Mouse (Mus musculus) embryo, embryonic 11.5 days (tissue): ENCODE measurements around the gene Ccnd3.
"Not testable (repeated sequence)": the region's sequence is repeated elsewhere in the genome, so short reads cannot be mapped to it uniquely, and the experiment has no call there.

Source experiments
- DNase-seq: peaks from one replicate; pipeline ENCODE4 v3.0.0-alpha.2; 2012; ENCODE audit warnings: low read depth, low spot score

Gene Ccnd3

DNA sequence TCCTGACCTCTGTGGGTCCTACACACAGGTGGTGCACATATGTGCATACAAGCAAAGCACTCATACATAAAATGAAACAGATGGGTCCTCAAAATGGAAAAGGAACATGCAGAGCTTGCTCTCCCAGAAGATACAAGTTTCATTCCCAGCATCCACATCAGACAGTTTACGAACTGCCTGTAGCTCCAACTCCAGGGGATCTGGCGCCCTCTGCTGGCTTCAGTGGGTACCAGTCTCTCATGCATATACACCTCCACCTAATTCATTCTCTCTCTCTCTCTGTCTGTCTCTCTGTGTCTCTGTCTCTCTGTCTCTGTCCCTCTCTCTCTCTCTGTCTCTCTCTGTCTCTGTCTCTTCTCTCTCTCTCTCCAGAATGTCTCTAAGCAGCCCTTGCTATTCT, 22.4 kb upstream of the Ccnd3 start:
- no peak for DNase-seq

DNA sequence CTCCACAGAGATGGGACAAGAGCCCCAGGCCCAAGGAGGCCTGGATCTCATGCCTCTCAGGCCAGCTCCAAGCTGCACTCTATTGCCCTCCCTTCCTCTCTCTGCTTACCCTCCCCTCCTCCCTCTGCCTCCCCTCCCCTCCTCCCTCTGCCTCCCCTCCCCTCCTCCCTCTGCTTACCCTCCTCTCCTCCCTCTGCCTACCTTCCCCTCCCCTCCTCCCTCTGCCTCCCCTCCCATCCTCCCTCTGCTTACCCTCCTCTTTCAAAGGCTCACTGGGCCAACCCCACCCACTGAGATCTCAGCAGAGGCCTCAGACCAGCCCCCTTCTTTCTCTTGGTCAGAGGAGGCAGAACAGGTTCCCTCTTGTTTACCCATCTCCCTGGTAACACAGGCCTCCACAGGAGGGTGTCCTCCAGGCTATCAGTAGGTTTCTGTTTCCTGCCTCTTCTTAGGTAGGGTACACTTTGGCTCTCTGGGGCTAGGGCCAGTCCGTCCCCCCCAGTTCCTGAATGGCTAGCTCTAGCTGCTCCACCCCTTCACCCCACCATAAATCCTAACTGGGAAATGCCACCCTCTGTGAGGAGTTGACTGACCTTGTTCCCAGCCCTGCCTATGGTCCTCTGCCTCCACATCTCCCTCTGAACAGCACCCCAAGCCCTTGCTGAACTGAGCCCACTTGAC, 20.5 kb upstream of the Ccnd3 start:
- no peak for DNase-seq

DNA sequence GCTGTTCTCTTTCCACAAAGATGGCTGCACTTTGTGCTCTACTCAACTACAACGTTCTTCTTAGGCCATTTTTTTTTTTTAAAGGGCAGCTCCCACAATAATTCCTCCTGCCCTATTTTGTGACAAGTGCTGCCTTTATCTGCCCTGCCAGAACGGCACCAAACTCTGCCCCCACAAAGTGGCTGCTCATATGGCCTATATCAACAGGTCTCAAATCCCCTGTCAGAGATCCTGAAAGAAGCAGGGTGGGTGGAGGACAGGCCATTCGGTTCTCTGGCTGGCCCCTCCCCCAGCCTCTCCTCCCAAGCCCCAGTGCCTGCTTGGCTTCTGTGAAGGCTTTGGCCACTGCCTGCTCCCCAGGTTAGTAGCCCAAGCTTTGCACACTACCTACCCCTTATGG, 19.9 kb upstream of the Ccnd3 start:
- DNase-seq, result no peak

DNA sequence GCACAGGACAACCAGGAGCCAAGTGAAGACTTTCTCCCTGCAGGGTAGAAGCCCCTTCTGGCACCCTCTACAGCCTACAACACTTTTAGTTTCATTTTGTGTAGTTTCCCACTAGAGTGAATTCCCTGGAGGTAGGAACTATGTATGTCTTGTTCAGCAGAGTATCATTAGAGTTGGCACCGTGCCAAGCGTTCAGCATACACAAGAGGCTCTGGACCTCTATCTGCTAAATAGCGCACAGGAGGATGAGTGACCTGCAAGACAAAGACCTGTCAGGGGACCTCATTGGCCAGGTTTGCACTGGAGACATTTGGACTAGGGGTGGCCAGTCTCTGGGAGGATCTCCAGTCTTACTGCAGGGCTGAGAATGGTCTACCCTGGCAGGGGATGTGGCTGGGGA, 19.1 kb upstream of the Ccnd3 start:
- no peak for DNase-seq

DNA sequence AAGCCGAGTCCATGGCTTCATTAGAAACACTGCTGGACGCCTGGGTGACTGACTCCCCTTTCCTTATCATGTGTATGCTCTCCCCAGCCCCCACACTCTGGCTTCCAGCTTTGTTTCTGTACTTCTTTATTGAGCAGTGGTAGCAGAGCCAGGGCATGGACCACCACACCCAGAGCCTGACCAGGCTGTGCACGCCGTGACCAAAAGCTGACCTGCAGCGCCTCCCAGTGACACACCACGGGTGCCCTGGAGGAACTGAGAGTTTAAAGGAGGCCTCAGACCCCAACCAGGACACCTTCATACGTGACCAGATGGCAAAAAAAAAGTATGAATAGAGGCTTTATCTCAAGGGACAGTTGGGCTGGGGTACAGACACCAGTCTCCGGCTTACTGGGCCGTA, 14.1 kb upstream of the Ccnd3 start:
- DNase-seq, result no peak

DNA sequence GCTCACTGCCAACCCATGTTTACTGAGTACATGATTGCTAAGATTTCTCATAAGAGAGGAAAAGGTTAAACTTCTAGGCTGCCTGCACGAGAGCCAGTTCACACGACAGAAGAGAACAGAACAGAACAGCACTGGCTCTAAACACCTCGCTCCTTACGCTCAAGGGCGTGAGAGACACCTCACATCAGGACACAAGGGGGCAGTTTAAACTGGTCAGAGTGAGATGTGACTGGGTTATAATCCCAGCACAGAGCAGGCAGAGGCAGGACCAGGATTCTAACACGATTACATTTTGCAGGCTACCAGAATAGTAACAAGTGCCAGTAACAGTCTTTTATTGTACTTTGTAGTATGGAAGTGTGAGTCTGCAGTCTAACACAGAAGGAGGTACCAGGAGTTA, 12.1 kb upstream of the Ccnd3 start:
- DNase-seq, result no peak

DNA sequence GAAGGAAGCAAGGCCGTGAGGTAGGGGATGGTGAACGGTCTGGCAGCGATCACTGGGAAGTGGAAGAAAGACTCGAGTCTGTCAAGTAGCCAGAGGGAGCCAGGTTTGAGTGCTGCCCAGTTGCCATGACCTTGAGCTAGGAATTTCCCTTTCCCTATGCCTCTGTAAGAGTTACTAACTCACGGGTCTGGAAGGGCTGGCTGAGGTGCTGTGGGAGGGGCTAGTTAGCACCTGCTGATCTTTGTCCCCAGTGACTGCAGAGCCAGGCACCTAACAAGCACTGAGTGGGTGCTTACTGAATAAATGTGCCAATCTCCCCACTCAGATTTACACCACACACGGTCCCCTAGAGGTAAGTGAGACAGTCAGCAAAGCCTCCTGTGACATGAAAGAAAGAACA, 11.2 kb upstream of the Ccnd3 start:
- DNase-seq, result no peak

DNA sequence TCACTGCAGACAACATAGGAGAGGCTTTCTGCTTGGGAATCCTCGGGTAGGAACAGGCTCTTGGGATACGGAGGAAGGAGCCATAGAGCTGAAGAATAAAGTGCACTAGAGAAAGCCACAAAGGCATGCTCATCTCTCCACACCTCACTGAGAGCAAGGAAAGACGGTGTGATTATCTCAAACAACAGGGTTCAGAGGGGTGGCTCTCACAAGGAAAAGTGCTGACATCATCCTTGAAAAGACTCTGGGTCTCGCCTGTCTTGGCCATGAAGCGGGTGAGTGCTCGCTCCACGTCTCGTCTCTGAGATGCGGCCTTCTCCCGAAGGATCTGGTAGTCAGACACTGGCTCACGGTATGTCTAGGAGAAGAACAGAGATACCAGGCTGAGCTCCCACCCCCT, 10.7 kb upstream of the Ccnd3 start:
- DNase-seq, result no peak

DNA sequence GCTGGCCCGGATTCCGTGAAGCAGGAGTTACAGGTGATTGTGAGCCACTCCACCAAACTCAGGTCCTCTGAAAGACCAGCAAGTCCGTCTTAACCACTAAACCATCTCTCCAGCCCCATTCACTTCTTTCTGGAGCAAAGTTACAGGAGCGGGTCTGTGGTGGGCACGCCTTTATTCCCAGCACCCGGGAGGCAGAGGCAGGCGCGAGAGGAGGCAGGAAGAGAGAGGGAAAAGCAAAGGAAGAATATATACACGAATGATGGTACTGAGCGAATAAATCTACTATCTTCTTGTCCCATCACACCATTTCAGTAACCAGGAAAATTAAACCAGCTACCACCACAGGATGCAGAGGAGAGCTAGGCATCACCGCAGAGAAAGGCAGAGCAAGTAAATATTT, 3.3 kb upstream of the Ccnd3 start:
- no peak for DNase-seq

DNA sequence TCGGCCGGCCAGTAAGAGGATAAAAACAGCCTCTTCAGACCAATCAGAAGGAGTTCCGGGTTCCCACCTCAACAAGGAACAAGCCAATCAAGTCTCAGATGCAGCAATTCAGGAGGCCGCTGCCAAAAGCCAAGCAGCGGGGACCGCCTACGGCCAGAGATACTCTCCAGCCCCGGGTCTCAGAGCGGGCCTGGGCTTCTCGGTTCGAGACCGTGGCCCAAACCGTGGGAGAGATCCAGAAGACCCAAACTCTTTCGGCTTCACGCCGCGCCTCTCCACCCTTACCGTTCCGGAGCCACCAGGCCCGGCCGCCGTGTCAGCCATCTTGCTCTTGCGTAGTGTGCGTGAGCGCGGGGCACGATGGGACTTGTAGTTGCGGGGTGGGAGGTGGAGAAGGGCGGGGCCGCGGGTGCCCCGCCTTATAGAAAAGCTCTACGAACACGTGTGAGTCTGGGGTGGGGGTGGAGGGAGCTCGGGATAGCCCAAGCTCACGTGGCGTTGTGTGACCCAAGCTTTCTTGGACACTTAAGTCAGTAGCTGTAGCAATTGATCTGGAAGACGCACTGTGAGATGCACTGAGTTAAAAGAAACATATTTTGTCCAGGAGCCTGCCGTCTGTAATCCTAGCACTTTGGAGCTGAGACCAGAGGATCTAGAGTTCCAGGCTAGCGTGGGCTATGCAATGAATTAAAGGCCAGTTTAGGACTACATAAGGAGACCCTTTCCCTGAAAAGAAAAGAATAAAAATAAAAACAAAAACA, 2.7 kb upstream of the Ccnd3 start, which contains the start of gene Taf8:
Gene Taf8 (minus strand): TSS at position 347 of the 761 bp plus-strand sequence.
- DNase-seq, result peak; percentile 86

DNA sequence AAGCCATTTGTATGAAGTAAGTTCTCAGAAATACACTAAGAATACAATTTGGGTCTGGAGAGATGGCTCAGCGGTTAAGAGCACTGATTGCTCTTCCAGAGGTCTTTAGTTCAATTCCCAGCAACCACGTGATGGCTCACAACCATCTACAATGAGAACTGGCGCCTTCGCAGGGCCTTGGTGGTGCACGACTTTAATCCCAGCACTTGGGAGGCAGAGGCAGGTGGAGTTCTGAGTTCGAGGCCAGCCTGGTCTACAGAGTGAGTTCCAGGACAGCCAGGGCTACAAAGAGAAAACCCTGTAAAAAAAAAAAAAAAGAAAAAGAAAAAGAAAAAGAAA, 2.2 kb upstream of the Ccnd3 start:
- DNase-seq, result not testable (repeated sequence)

DNA sequence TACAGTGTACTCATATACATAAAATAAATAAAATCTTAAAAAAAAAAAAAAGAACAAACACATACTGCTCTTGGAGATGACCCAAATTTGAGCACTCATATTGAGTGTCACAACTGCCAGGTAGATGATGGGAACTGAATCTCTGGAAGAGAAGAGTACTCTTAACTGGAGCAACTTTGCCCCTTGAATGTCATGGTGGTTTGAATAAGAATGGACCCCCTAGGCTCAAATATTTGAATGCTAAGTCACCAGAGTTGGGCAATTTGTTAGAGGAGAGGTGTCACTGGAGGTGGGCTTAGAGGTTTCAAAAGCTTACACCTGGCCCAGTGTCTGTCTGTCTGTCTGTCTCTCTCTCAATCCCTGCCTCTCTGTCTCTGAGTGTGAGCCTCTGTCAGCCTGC, 1.2 kb upstream of the Ccnd3 start:
- DNase-seq, result no peak

DNA sequence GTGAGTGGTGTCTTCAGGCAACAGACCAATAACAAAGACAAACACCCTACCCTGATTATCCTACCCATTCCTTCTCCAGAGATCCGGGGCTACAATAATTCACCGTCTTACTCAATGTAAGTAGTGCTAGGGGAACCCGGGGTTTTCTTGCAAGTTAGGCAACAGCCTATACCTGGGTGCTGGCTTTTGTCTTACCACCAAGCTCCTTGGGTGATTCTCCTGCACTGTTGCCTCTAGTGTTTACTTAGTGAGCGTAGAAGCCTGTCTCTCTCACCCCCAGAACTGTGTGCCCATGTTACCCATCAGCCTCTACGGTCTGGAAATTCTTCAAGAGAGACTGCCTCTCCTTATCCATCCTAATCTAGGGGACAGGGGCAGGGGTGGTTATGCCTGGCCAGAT, 623 bp upstream of the Ccnd3 start:
- DNase-seq, result no peak

DNA sequence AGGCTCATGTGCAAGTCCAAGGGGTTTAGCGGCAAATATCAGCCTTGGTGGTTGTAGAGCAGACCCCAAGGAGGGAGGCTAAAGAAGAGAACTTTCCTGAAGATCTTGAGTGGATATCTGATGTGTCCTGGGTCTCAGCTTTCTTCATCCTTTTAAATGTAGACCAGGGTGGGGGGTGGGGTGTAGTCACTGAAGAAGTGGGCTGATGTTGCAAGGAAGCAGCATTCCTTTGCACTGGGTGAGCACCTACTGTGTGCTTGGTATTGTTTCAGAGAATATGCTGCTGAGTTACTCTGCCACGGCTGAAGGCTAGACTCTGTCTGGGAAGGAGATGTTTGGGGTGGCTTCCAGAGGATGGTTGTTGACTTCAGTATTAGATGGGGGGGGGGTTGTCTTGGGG, 715 bp downstream of the Ccnd3 start:
- DNase-seq, result no peak

DNA sequence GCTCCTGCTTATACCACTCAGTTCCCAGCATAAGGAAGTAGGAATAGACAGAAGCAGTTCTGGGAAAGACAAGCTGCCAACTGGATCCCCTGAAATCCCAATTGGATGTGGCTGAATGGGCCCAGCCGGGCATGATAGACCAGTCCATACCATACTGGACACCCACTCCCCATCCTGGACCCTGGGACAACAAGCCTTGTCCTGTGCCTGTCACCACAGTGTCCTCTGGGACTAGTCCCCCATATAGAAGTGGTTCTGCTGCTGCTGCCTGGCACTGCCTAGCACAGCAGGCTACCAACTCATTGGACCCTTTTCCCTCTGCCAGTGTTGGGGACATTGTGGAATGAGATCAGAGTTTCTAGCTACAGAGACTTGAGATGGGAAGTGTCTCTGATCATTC, 1.2 kb downstream of the Ccnd3 start:
- DNase-seq, result no peak

DNA sequence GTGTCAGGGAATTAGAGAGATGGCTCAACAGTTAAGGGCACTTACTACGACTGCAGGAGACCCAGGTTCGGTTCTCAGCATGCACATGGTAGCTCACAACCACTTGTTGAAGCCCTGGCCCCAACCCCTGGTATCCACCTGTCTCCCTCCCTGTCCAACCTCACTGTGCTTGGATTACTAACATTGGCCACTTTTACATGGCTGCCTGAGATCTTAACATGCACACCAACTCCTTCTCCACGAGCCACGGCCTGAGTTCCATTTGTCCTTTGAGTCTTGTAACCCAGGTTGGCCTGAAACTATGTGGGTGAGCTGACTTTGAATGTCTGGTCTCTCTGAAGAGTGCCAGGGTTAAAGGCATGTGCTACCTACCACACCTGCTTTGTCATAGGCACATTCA, 1.8 kb downstream of the Ccnd3 start:
- no peak for DNase-seq

DNA sequence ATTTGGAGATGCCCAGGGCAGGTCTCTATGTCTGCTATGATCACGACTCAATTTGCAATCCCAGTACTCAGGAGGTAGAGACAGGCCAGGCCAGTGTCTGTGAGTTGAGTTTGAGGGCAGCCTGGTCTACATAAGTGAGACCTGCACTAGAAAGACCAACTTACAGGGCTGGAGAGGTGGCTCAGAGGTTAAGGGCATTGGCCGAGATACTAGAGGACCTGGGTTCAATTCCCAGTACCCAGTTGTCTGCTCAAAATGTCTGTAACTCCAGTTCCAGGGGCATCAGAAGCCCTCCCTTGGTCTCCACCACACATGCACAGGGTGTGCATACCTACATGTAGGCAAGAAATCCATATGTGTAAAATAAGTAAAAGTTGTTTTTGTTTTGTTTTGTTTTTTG, 2.7 kb downstream of the Ccnd3 start:
- no peak for DNase-seq

DNA sequence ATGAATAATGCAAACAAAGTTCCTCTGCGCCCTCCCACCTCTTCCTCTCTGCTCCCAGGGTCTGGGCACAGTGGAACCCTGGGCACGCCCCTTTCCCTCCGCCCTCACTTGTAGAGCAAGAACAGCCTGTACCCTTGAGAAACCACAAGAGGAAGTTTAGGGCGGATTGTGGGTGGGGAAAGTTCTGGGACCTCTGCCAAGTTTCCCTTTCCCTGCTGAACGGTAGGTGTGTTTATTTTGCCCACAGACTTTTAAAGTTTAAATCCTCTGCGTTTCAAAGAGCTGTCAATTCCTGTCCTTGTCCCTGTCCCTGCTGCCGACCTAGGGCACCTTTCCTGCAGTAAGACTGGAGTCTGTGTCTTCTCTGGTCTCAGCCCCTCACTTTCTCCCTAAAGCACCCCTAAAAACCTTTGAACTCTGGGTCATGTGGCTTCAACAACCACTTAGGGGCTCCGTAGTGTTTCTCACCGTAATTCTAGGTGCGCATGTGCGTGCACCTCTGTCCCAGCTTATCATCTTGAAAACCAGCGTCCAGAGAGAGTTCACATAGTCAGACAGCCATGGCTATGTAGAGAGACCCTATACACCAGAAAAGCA, 3.3 kb downstream of the Ccnd3 start:
- no peak for DNase-seq

DNA sequence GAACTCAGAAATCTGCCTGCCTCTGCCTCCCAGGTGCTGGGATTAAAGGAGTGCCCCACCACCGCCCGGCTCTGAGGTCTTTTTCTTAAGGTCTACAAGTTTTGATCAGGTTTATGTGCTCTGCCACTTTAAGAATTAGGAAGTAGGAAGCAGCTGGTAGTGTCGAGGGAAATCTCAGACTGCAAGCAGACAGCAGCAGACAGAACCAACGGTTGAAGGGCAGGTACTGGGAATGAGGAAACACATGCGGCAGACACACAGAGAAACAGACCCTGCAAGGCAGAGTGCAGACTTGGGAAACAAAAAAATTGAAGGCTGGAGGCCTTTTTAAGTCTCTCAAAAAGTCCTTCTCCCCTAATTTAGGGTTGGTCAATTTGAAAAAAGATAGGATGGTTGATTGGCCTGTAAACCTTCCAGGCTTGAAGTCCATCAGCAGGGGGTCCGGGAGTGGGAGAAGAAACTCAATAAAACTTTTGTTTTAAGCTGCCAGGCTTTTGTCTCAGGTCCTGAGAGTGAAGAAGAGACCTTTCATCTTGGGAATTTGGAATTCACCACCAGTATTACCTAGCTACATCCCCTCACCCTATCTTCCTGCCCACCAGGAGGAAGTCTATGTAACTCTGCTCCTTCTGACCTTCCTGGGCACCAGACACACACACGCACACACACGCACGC, 4.3 kb downstream of the Ccnd3 start:
- DNase-seq, result no peak

DNA sequence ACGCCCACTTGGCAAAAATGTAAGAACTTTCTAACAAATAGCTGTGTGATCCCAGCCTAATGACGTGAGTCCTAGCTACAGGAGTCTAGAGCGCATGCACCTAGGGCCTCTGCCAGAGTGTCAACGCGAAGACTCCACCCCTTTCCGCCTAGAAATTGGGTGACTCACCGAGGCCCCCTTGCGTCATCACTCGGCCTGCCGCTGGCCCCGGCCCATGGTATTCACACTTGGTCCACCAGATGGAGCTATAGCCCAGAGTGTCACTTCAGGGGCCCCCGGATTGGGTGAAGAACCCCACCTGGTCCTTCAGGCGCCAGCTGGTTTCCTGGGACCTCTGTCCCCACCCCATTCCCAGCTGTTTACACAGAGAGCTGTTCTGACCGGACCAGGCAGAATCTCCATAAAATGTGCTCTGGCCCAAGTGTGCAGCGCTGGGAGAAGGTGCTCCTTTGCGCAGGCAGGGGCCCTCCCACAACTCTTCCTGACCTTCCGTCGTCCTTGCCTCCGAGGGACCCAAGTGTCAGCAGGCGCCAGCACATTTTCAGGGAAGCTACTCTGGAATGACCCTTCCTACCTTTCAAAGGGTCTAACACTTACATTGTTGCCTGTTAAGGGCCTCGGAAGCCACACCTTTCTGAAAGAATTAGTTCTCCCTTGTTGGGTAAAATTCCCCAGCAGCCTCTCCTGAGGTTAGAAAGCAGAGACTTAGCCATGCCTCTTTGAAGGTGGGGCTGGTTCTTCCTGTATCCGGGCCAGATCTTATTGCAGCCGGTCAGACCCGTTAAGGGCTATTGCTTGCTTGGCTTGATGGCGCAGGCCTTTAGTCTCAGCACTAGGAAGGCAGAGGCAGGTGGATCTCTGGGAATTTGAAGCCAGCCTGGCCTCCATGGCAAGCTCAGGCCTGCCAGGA, 6.5 kb downstream of the Ccnd3 start:
- peak; percentile 89 for DNase-seq

DNA sequence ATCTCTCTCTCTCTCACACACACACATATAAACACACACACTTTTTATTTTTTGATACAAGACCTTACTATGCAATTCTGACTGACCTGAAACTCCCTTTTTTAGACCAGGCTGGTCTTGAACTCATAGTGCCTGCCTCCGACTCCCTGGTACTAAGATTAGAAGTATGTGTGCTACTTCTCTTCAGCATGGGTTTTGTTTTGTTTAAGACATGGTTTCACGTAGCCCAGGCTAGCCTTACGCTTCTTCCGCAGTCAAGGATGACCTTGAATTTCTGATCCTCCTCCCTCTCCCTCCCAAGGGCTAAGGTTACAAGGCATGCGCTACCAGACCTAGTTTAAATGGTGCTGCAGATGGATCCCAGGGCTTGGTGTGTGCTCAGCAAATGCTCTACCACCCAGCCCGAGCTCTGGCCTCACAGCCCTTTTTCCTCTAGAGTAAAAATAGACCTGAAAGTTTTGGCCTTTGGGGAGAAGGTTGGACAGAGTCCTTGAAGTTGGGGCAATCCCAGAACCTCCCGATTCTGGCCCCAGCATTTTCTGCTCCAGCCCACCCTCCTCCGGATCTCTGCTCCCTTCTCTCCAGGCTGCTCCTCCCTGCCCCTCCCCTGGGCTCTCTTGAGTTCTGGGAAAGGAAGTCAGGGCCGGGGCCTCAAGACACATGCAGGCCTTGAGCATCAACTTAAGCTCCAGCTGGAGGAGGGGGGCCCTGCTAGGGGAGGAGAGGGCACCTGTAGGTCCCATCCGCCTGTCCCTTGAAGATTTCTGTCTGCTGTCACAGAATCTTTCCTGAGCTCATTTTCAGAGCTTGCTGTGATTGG, 8.3 kb downstream of the Ccnd3 start:
- DNase-seq, result no peak
